Mouse (Mus musculus) lung, adult 2 months (tissue): Measurements from ENCODE around the gene Rab20.

ENCODE experiments used
- CTCF ChIP-seq: fragments of 200-500 bp; IDR thresholded peaks from 2 replicates; pipeline ENCODE4 v1.5.1; 2011; ENCODE audit warnings: mild to moderate bottlenecking, low read length, control low read depth; ENCODE audit not compliant: insufficient read depth
- POLR2A ChIP-seq: fragments of 200-500 bp; IDR thresholded peaks from 2 replicates; pipeline ENCODE4 v1.6.1; 2011; ENCODE audit warnings: low read depth, mild to moderate bottlenecking, control low read depth, low read length, borderline replicate concordance; ENCODE audit errors: extremely low read depth

DNA sequence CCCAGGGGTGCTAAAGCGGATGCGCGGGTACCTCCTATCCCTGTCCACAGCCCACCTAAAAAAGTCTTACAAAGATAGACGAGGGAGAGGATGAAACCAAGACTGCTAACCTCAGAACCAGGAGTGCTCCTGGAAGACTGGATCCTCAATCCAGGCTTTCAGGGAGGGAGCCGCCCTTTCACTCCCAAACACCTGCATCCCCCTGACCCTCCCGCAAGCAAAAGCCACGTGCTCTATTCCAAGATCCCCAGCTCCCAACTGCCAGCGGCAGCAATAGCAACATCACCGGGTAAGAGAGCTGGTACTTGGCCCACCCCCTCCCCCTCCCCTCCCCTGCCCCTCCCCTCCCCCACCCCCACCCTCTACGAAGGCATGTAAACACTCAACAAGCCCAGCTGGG lies 3.1 kb downstream of the Rab20 start:
- no peak for TF ChIP-seq POLR2A
- TF ChIP-seq CTCF, result no peak
